Mouse (Mus musculus) midbrain, embryonic 16.5 days (tissue): ENCODE measurements around the gene Snx4. TPM values are rescaled to one million over a fixed set of nuclear protein-coding genes. Genes with fewer than 3 reads are reported as not detected.
A peak's percentile ranks its signal among the peaks of the same experiment; 100 is the strongest.
"Not testable (repeated sequence)": the region's sequence is repeated elsewhere in the genome, so short reads cannot be mapped to it uniquely, and the experiment has no call there.

Experiments
- ATAC-seq: fragments of 200-750 bp; cut with Nextera tagmentation; 2 replicates; pipeline ENCODE4 v1.8.0; 2017; ENCODE audit warnings: moderate TSS enrichment
- H3K27ac ChIP-seq: fragments of 300-500 bp; sonication (generic); 2 replicates; pipeline ENCODE4 v1.5.1; 2014; ENCODE audit warnings: mild to moderate bottlenecking, low read length, mixed read lengths
- H3K27me3 ChIP-seq: fragments of 300-500 bp; sonication (generic); 2 replicates; pipeline ENCODE4 v1.6.1; 2014; ENCODE audit warnings: low read depth, low read length, mixed read lengths; ENCODE audit not compliant: control insufficient read depth, insufficient read depth
- H3K36me3 ChIP-seq: fragments of 300-500 bp; sonication (generic); 2 replicates; pipeline ENCODE4 v1.6.1; 2014; ENCODE audit warnings: mild to moderate bottlenecking, low read length, moderate library complexity, mixed read lengths; ENCODE audit not compliant: control insufficient read depth, insufficient read depth
- H3K4me1 ChIP-seq: fragments of 300-500 bp; sonication (generic); 2 replicates; pipeline ENCODE4 v1.6.1; 2014; ENCODE audit warnings: mild to moderate bottlenecking, low read length, mixed read lengths; ENCODE audit not compliant: control insufficient read depth, insufficient read depth
- H3K4me2 ChIP-seq: fragments of 300-500 bp; sonication (generic); 2 replicates; pipeline ENCODE4 v1.6.1; 2014; ENCODE audit warnings: mild to moderate bottlenecking, low read length, mixed read lengths
- H3K4me3 ChIP-seq: fragments of 300-500 bp; sonication (generic); 2 replicates; pipeline ENCODE4 v1.5.1; 2014; ENCODE audit warnings: low read depth, mild to moderate bottlenecking, low read length, moderate library complexity, mixed read lengths
- H3K9ac ChIP-seq: fragments of 300-500 bp; sonication (generic); 2 replicates; pipeline ENCODE4 v1.6.1; 2014; ENCODE audit warnings: low read depth, low read length, mixed read lengths
- H3K9me3 ChIP-seq: fragments of 300-500 bp; sonication (generic); replicated peaks from 2 replicates; pipeline ENCODE4 v1.6.1; 2014; ENCODE audit warnings: mild to moderate bottlenecking, low read length, mixed read lengths; ENCODE audit not compliant: control insufficient read depth, poor library complexity, severe bottlenecking
- WGBS: fragments of 180-500 bp; shearing (Covaris S2); extraction: QIAGEN DNeasy Blood & Tissue Kit; methylation state at CpG from one replicate; pipeline ENCODE4 v1.1.7; 2014; 5-methylcytosine and 5-hydroxymethylcytosine counted together
- polyA plus RNA-seq: library from polyadenylated mRNA; unstranded; fragments of >200 nt; fragmentation: Nextera tagmentation; extraction: Ambion mirVana; gene quantifications from 2 replicates; pipeline ENCODE4 v1.2.1, GENCODE M21; 2015

Gene Snx4
- polyA plus RNA-seq = 93.2 and 96.5 TPM in 2 replicates

GRCm38 (mm10) chr16:33251194-33252051, at the start of gene Snx4:
Gene Snx4, plus strand, starts transcription at chr16:33251442.
- H3K27me3 ChIP-seq = no peaks in the 10 kb centered on the region
- ATAC-seq = peak; percentile 96
- H3K9me3 ChIP-seq = no peaks in the 10 kb centered on the region
- peaks cover 27% of the 10 kb centered on the region for H3K4me1 ChIP-seq
- peak within 1 kb of the TSS; percentile 85 for H3K9ac ChIP-seq
- H3K4me3 ChIP-seq = peak within 1 kb of the TSS; percentile 96
- H3K36me3 ChIP-seq = 0 out of 2 replicates have a peak, but pooled peaks cover 2% of the 10 kb centered on the region
- H3K27ac ChIP-seq = peak within 1 kb of the TSS; percentile 87
- H3K4me2 ChIP-seq = peak within 1 kb of the TSS; percentile 79
- WGBS = under 1% methylated on average over 71 of the region's 72 CpGs

GRCm38 (mm10) chr16:33210812-33211211, 40.4 kb upstream of the Snx4 start:
- no peak overlapping the region for H3K9ac ChIP-seq
- no peak for ATAC-seq
- H3K36me3 ChIP-seq = peaks cover 23% of the 10 kb centered on the region
- WGBS = 94% methylated on average over 2 of the region's 2 CpGs
- H3K9me3 ChIP-seq = no peaks in the 10 kb centered on the region
- no peak overlapping the region for H3K4me3 ChIP-seq
- no peaks in the 10 kb centered on the region for H3K4me1 ChIP-seq
- no peak overlapping the region for H3K4me2 ChIP-seq
- no peaks in the 10 kb centered on the region for H3K27me3 ChIP-seq
- H3K27ac ChIP-seq = no peak overlapping the region

- H3K36me3 ChIP-seq = 0 out of 2 replicates have a peak, but pooled peaks cover 6% of the 10 kb centered on the region
- H3K4me3 ChIP-seq = no peak overlapping the region
- H3K9me3 ChIP-seq = no peaks in the 10 kb centered on the region
- no peak overlapping the region for H3K27ac ChIP-seq
- no peaks in the 10 kb centered on the region for H3K27me3 ChIP-seq
- ATAC-seq = no peak
- WGBS = 53% methylated on average over 9 of the region's 9 CpGs
- 0 out of 2 replicates have a peak, but pooled peaks cover 4% of the 10 kb centered on the region for H3K4me1 ChIP-seq
- H3K4me2 ChIP-seq = no peak overlapping the region
- H3K9ac ChIP-seq = no peak overlapping the region
These were observed 34.8 kb upstream of the Snx4 start for GRCm38 (mm10) chr16:33216313-33217003.

- H3K36me3 ChIP-seq, H3K4me3 ChIP-seq, H3K4me1 ChIP-seq, ATAC-seq, H3K27ac ChIP-seq, H3K9me3 ChIP-seq, H3K27me3 ChIP-seq, H3K9ac ChIP-seq, H3K4me2 ChIP-seq: not testable (repeated sequence)
- 65% methylated on average over 3 of the region's 3 CpGs for WGBS
These were observed 33.6 kb upstream of the Snx4 start for GRCm38 (mm10) chr16:33217553-33218085.

GRCm38 (mm10) chr16:33222482-33222881, 28.8 kb upstream of the Snx4 start:
- Histone ChIP-seq H3K9ac (no peak overlapping the region), H3K27ac (no peak overlapping the region), H3K27me3 (no peaks in the 10 kb centered on the region), H3K36me3 (peaks cover 12% of the 10 kb centered on the region), H3K9me3 (no peaks in the 10 kb centered on the region), H3K4me1 (no peaks in the 10 kb centered on the region), H3K4me2 (no peak overlapping the region), H3K4me3 (no peak overlapping the region)
- no peak for ATAC-seq
- WGBS = 89% methylated on average over 3 of the region's 3 CpGs

- Histone ChIP-seq H3K27me3 (no peaks in the 10 kb centered on the region), H3K4me2 (no peak overlapping the region), H3K27ac (no peak overlapping the region), H3K4me3 (no peak overlapping the region), H3K9ac (no peak overlapping the region), H3K9me3 (no peaks in the 10 kb centered on the region), H3K4me1 (no peaks in the 10 kb centered on the region), H3K36me3 (peaks cover 17% of the 10 kb centered on the region)
- no peak for ATAC-seq
- WGBS = 94% methylated on average over 5 of the region's 5 CpGs
These were observed 26.9 kb upstream of the Snx4 start for GRCm38 (mm10) chr16:33224381-33224780.

GRCm38 (mm10) chr16:33234128-33234527, 17.1 kb upstream of the Snx4 start:
- no peaks in the 10 kb centered on the region for H3K9me3 ChIP-seq
- no peaks in the 10 kb centered on the region for H3K4me1 ChIP-seq
- H3K4me2 ChIP-seq = no peak overlapping the region
- H3K9ac ChIP-seq = no peak overlapping the region
- peaks cover 6% of the 10 kb centered on the region for H3K36me3 ChIP-seq
- no peak overlapping the region for H3K4me3 ChIP-seq
- H3K27ac ChIP-seq = no peak overlapping the region
- no peaks in the 10 kb centered on the region for H3K27me3 ChIP-seq
- 75% methylated on average over 12 of the region's 12 CpGs for WGBS
- ATAC-seq = no peak

- Histone ChIP-seq H3K4me1 (no peaks in the 10 kb centered on the region), H3K4me3 (no peak overlapping the region), H3K9ac (no peak overlapping the region), H3K9me3 (no peaks in the 10 kb centered on the region), H3K4me2 (no peak overlapping the region), H3K36me3 (peaks cover 15% of the 10 kb centered on the region), H3K27ac (no peak overlapping the region), H3K27me3 (no peaks in the 10 kb centered on the region)
- 82% methylated on average over 6 of the region's 6 CpGs for WGBS
- ATAC-seq = no peak
These were observed 15.1 kb upstream of the Snx4 start for GRCm38 (mm10) chr16:33236151-33236550.

- Histone ChIP-seq H3K4me1 (no peaks in the 10 kb centered on the region), H3K27ac (no peak overlapping the region), H3K9me3 (no peaks in the 10 kb centered on the region), H3K4me3 (no peak overlapping the region), H3K27me3 (no peaks in the 10 kb centered on the region), H3K4me2 (no peak overlapping the region), H3K36me3 (peaks cover 22% of the 10 kb centered on the region), H3K9ac (no peak overlapping the region)
- WGBS = 97% methylated on average over 2 of the region's 2 CpGs
- ATAC-seq = no peak
These were observed 11.9 kb upstream of the Snx4 start for GRCm38 (mm10) chr16:33239305-33239704.
